Mouse (Mus musculus) heart, adult 11 months (tissue): ENCODE results near the gene Thrb.
A peak's percentile ranks its signal among the peaks of the same experiment; 100 is the strongest.

ENCODE experiments used
- DNase-seq: peaks from one replicate; pipeline ENCODE4 v3.0.0; 2022

Thrb gene

DNA sequence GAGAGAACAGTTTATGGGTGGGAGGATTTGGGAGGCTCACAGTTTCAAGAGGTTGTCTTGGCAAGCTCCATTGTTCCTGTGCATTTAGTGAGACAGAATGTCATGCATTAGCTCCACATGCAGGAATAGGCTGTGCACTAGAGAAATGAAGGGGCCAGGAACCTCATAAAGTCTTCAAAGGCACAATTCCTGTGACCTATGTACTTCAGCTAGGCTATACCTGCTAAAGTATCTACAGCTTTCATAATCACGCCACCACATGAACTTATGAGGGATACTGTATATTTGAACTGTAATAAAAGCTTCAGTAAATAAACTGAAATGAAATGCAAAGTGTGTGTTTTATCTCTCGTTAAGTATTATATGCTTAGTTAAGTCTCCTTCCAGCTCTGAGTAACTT lies 59.4 kb downstream of the Thrb start:
- no peak for DNase-seq

DNA sequence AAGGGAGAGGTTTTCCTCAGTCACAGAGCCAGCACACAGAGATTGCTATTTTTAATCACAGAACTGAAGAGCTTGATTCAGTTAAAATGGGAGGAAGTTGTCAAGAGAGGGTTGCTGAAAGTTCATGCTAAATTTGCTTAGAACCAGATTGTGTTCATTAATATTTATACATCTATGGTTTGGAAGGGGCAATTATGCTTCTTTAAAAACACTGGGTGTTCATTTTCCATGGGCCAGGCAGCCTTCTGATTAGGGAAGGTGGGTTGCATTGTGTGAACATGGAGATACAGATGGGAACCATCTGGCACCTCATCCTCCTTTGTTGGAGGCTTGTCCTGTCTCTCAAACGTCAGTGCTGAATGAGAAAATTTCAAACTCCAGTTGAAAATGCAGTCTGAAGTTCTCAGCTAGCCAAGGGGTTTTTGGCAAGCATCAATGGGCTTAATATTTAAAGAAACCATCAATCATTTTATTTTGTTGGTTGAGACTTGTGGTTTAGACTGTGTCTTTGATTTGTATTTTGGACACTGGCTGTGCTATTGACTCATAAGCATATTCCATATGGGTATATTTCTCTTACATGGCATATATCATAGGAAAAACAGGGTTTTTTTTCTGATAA lies 62.9 kb downstream of the Thrb start:
- no peak for DNase-seq

DNA sequence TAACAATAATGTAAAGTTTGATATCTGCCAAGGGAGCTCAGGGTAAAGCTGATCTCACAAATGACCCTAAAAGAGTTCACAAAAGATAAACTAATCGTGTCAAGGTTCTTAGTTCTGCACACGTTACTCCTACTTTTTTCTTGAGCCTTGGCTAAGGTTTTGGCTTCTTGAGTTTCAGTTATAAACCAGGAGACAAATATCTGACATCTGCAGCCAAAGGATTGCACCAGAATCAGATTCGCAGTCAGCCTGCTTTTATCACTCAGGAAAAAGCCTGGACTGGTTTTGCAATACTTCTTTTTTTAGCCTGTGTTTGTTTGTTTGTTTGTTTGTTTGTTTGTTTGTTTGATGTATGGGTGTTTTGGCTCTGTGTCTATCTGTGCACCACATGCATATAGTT lies 64.5 kb downstream of the Thrb start:
- DNase-seq: no peak

DNA sequence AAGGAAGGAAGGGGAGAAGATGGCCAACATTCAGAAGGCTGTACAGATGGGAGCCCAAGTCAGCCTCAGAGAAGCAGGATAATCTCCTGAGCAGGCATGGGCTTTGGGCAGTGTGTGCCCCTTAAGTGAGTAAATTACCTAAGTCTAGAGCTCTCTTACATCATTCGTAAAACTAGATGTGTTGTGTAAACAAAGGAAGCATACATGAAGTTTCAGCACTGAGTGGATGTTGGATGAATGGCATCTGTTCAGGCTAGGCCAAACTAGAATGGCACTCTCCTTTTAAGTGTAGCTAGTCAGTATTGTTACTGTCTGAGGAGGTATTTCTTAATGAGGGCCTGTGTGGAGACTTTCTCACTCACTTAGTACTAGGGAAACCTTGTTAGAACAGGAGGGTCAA lies 66.8 kb downstream of the Thrb start:
- DNase-seq: no peak

DNA sequence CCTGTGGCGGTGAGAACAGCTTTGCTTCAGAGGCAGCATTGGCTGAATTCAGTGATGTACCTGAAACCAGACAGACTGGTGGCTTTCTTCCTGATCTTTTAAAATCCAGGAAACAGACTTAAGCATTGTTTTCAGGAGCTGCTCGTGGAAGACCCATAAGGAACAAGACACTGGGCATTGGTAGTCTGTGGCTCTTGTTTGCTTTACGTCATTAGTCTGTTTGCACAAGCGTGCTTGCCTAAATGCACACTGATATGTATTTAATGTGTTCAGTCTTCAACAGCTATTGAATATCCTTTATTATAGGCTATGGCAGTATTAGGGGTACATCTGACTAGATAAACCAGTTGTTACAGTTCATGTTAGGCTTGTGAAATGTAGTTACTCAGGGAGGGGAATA lies 67.8 kb downstream of the Thrb start:
- no peak for DNase-seq

DNA sequence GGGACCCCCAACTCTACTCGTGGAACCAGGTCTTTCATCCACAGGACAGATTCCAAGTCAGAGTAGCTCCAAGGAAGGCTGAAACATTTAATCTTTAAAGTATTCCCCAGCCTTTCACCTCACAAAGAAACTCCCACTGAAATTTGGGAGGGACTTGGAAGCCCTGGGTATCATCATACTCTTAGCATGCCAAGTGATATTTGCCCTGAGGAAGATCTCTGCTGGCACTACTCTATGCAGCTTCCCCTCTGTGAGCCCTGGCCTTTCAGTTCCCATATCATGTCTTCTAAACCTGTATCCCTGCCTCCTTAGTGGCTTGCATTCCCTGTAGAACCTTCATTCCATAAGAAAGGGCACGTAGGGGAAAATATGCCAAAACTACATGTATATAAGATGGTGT lies 68.8 kb downstream of the Thrb start:
- no peak for DNase-seq

DNA sequence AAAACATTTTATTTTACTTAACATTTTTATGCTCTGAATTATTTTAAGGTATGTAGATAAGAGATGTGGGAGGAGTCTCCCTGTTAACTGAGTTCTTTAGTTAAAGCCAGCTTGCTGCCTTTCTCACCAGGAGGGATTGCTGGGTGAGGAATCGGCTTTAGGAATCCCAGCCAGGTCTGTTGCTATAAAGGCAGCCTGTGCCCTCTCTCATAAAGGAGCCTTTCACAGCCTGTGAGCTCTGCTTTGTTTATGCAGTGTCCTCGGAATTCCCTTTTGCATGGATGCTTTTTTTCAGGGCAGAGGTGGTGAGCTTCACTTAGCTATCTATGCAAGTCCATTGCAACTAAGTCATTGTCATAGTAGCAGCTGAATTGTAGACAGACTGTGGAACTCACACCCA lies 71.0 kb downstream of the Thrb start:
- DNase-seq: no peak

DNA sequence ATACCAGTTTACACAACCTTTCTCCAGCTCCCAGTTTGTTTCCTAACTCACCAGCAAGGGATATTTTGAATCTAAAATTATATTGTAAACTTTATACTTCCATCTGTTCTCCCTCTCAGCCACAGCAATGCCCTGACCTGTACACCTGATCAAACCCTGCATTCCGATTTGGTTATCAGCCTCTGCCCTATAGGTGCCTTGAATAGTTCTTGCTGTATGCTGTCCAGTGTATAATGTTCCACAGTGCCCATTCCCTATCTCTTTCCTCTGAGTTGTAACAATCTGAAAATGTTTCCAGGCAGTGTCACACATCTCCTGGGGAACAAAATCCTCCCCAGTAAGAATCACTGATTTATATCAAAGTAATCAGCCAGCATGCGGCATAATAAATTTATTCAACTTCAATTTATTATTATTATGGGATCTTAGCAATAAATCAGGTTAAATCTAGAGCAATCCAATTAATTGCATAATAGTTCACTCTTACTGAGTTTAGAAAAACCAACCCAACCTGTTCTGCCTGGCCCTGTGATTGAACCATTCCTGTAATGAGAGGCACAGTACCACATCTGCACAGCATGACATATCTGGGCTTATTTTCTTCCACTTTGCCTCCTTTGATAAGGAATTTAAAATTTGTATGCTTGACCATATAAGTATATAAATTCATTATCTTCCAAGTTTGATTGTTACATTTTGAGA lies 73.2 kb downstream of the Thrb start:
- no peak for DNase-seq

DNA sequence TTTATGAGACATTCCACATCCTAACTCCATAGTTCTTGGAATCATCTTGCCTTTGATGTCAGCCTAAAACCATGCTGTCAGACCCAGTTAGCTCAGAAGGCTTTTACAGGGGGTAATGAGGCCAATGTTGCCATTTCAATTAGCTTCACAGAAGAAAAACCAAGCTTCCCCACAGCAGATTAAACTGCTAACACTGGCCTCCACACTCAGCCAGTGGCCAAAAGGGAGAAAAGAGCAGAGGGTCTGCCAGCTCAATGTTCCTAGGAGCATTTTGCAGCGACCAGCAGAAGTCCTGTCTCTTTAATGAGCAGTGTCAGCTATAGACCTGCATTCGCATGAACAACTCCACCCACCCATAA lies 73.7 kb downstream of the Thrb start:
- DNase-seq: no peak

DNA sequence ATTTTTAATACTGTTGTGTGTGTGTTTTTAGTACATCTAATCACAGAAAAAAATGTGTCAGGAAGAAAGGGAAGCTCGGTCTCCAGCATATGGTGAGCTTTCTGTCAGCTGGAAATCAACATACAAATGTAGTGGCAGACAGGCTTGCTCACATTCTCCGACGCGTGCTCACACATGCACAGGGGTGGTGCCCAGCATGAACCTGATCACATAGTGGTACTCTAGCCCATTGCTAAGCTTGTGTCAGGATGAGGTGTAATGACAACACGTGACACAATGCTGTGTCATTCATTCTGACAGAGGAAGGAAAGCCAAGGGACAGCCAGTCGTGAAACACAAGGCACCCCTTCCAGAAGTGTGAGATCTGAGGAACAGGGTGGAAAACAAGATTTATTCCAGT lies 75.4 kb downstream of the Thrb start:
- no peak for DNase-seq

DNA sequence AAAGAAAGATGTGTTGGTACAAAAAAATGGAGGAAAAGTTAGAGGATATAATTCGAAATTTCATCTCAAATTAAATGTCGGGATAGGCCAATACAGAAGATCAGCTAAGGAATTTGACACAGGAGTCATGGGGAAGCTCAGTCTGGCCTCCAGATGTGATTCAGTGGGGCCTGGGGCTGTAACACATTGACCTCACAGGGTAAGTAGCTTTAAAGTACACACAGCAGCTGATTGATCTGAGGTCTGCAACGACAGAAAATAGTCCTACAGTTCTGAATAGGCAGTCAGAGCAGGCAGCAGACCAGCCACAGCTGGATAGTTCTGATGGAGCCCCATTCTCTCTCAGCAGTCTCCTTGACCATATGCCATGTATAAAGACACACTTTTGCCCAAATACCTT lies 80.8 kb downstream of the Thrb start:
- peak; percentile 86 for DNase-seq

DNA sequence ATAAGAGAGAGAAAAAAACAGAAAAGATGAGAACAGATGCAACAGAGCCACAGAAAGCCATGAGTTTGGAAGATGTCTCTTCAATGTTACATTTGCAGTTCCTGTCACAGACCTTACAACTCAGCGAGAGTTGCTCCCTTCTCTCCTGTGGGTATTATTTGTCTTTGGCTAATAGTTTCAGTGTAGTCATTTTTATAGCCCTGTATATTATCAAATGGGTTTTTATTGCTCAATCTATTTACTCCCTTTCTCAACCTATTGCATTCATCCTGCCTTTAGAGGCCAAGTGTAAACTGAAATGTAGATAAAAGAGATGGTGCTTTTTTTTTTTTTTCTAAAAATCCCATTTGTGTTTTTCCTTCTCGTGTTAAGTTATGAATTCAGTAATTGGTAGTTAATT lies 82.2 kb downstream of the Thrb start:
- no peak for DNase-seq

DNA sequence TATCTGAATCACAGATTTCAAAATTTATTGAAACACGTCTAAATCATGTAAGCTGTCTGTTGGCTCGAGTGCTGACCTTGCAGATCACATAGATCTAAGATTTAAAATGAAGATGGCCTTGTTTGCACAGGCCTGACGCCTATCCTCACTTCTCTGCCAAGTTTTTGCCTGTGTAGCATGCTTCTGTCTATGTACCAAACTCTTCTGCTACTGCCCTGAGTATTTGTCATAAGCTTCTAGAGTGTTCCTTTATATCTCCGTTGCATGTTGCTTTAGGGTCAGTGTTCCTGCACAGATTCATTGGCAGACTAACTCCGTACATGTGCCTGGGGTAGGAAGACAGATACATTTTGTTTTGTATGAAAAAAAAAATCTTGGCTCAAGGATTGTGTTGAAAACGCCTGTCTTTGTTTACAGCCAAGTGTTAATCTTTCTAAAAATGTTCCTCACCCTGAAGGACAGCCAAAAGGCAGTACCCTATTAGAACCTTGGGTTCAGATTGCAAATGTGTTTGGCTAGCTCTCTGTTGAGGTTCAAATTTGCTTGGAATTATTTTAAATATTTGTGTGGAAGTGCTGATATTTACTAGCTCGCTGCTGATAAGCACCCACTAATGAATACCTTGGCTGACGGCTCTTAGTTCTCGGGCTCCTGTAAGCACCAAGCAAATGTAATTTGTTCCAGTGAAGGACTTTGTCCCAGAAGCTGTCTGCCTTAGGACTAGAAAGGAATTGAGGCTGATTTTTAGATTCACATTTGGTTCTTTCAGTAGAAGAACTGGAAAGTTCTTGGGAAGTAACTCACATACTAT lies 83.0 kb downstream of the Thrb start:
- DNase-seq: peak; percentile 93

DNA sequence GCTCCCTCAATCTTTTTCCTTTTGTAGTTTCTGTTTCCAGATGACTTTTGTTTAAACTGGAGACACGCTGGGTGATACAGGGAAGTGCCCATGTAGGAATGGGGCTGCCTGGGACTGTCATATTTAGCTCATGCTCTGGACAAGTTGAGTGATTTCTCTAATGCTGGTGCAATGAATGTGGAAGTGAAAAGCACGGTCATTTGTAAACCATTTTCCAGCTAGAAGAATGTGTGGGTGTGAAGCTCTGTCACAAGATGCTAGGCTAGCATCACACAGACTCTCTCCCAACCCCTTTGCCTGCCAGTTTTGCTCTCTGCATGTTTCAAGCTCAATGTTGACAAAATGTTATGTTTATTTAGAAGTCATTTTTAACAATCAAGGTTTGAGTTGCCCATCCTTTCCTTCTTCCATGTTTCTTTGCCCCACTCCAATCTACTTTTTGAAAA lies 83.7 kb downstream of the Thrb start:
- DNase-seq: peak; percentile 83

DNA sequence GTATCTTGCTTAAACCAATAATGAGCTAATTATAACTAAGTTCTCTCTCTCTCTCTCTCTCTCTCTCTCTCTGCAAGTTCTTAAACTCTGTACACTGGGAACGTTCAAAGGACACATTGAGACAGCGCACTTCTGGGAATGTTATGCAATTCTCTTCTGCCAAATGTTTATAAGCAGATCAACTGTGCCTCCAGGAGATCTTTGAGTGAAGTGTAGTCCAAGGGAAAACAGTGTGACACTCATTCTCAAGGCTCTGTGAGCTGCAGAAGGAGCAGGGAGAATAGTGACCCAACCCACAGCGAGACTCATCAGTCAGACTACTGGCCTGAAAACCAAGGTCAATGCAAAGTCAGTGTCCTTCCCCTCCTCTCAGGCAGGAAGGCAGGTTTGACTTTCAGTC lies 87.9 kb downstream of the Thrb start:
- no peak for DNase-seq

DNA sequence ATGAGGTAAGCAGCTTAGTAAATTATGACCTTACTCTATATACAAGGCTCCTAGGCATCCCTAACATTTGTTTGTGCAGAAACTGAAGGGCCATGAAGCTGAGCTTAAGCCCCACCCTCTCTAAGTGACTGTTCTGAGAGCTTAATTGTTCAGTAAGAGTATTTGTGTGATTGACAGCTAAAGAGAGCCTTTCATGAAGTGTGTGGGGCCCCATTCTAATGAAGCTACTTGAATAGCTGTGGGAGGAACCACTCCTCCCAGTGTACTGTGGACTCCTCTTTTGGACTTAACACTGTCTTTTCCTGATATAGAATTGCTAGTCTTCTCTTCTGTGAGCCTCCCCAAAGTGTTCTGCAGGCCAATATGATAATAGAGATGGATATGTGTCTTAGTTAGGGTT lies 88.9 kb downstream of the Thrb start:
- no peak for DNase-seq

DNA sequence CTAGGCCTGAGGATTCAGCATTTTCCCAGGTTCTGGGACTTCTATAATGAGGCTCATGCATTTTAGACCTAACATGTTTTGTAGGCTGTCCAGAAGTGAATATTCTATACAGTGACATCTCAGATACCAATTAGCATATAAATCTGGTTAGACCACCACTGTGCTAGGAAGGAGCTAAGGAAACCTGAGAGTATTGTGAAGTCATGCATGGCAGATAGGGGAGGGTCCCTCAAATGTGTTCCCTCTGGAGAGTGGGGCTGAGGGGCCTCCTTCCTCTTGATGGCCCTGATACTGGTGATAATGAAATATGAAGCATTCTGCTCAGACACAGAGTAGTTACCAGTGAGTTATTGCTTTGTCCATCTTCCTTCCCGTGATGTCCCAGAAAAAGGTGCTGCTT lies 91.8 kb downstream of the Thrb start:
- DNase-seq: no peak

DNA sequence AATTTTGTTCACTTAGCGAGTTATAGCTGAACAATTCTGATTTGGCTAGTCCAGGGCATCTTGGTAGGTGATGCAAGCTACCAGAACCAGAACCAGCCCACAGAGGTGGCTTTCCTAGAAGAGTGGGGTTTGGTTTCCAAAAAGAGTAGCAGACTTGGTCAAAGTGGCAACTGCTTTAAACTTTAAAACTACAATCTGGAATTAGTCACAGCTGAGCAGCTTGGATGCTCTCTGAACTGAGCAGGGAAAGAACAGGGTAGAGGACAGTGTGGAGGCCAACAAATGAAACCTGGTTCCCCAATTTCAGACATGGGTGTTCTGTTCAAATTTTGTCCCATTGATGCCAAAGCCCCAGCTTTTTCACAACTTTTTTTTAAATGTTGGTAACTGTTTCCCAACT lies 93.4 kb downstream of the Thrb start:
- DNase-seq: no peak

DNA sequence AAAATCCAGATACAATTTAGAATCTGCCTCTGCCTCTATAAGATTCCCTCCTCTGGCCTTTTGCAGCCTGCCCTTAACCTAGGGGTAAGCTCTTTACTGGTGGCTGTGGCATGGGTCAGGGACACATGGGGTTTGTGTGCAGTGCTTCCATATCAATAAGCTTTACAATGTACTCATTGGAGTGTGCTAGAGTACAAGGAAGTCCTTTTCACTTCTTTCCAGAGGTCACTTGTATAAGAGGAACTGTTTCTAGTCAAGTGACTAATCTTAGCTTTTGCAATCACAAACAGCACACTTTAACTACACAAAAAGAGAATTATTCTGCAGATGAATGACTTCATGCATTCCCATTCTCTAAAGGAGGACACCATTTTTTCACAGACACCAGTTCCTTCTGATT lies 96.7 kb downstream of the Thrb start:
- DNase-seq: no peak

DNA sequence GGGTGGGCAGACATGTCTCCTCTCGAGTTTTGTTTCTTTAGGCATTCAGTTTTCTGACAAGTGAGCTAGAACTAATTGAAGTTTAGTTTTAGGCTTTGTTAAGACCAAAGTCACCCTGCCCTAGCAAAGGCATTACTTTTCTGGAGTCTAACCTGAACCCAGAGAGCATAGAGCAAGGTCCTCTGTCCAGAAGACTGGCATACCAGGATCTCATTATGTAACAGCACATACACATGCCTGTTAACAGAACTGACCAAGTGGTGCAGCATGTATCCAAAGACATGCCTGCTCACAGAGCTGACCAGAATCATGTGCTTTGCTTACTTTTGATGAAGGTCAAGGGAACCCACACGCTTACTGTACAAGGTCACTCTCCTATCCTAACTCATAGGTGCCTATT lies 107.9 kb downstream of the Thrb start:
- DNase-seq: peak; percentile 63

DNA sequence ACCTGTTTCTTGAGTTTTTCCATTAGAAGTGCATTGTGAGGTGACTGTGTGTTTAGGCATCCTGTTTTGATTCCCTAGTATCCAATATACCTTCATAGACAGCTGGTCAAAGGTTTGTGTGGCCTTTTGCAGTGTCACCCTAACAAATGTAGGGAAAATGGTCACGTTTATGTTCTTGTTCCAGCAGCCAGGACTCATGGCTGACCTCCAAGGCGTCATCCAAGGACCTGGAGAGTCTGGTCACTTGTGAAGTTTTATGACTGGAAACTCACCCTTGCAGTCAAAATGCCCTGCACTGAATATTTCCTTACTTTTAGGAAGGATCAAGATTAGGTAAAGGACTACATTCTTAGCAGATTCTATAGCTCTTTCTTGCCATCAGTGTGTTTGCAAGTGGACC lies 114.3 kb downstream of the Thrb start:
- DNase-seq: peak; percentile 87

DNA sequence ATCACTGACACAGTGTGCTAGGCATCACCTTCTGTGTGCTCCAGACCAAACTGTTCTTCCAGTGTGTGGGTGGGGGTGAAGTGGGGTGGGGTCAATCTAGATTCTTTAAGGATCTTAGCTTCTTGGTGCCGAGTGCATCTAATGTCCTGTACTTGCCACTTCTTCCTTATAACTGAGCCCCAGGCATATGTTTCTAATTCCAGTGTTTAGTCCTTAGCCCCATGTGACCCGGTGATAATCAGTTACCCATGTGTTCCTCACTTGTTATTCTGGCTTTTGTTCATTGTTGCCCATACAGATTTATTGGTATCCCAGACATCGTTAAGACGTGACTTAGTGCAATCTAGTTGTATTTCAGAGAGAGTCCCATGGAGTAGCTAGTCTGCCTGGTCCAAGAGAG lies 121.9 kb downstream of the Thrb start:
- peak; percentile 51 for DNase-seq

DNA sequence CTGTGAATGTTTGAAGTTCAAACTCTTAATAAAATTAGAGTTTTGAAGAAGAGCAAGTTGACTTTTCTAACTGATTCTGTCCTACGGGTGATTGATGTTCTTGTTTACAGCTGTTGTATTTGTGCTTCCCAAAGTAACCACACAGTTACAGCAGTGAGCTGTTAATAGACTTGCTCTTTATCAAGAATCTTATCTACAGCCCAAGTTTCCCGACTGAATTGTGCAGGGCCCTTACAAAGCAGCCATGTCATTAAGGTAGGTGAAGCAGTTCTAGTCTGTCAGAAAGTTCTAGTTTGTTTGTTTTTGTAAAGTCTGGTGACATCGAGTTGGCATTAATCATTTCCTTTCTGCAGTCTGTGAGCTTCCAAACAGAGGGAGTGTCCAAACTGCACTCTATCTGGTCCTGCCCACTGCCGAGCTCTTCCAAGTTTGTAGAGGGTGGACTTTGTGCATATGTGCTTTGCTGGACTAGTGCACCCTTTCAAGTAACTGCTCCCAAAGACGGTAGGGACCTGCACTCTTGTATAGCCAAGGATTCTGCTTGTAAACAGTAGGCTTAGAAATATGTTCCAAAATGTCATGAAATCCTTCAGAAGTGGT lies 124.2 kb downstream of the Thrb start:
- peak; percentile 92 for DNase-seq

DNA sequence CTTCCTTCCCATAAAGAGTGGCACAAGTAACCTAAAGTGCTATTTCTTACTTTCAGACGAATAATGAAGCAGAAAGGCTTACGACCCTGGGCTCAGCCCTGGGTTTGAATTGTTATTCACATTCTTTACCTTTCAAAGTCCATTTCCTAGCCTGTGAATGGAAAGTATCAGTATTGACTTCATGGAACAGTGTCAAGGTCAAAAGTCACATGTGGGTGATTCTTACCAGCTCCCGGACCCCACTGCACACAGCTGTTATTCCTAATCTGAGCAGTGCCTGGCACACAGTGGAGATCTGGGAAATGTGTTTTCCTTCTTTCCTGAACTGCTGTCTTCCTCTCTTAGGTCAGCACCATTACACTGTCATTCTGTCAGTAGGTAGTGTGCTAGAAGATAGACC lies 125.3 kb downstream of the Thrb start:
- DNase-seq: peak; percentile 68
